11 mouse cellular contexts compared by ENCODE assay signal in genomic region chr3:144319468-144320205, GRCm38 (mm10).
DNase-seq lines count a peak whose midpoint lies in the region; ATAC-seq and TF ChIP-seq lines count a peak whose summit lies in the region.
"Had no signal": no experiment of that assay in that cellular context is flagged by ENCODE, and none has a peak within 500 bp of the region (broad histone marks: within the 10 kb centered on the region; RNA-seq: fewer than 3 reads in every experiment).

No protein-coding gene starts in this region.

- no peak overlapping the region for H3K9ac ChIP-seq in limb, embryonic 15.5 days
- H3K9ac ChIP-seq: liver, postnatal 0 days had no signal

- ATAC-seq in Patski, result peak; percentile 53
- no peak for ATAC-seq in limb, embryonic 15.5 days (ENCODE audit: insufficient number of reproducible peaks, low FRiP score, low TSS enrichment, low read depth)
- no peak for ATAC-seq in megakaryocyte progenitor cell, adult 5-6 weeks (replicated peaks; ENCODE audit: poor library complexity)
- ATAC-seq: liver, postnatal 0 days had no signal

- no peak for TF ChIP-seq POLR2A in embryonic fibroblast, embryonic 13.5 days (IDR thresholded peaks at IDR 0.05; ENCODE audit: low read depth, low read length)

- DNase-seq in layer of hippocampus, adult 2 months (ENCODE audit: low spot score in 2 of 2), result peak in 1 of 2 experiments; percentile 7
- no peak for DNase-seq in layer of hippocampus, adult 18-20 months (ENCODE audit: low spot score in 2 of 2)
- peak; percentile 67 for DNase-seq in Patski (ENCODE audit: low read depth, low spot score)
- no peak for DNase-seq in kidney, postnatal 10 days
- no peak for DNase-seq in adrenal gland, adult 8-10 months
- DNase-seq: liver, postnatal 0 days; thymus, postnatal 4 days had no signal

- peak overlapping the region; percentile 93 for H3K27ac ChIP-seq in layer of hippocampus, adult 2 months
- peak overlapping the region; percentile 72 for H3K27ac ChIP-seq in embryonic fibroblast, embryonic 13.5 days (ENCODE audit: insufficient read depth, low read length)
- H3K27ac ChIP-seq in limb, embryonic 15.5 days, result no peak overlapping the region

- CTCF ChIA-PET in Patski (lab: Charles Lee), result interaction anchor here (0.8 to 1.3 kb wide), 2 partner anchors 8 to 975 kb away, joined by 3 read pairs; no protein-coding TSS in a partner anchor

- TF ChIP-seq CTCF in layer of hippocampus, adult 2 months (conservative IDR thresholded peaks at IDR 0.05), result no peak
- no peak for TF ChIP-seq CTCF in Patski (IDR thresholded peaks at IDR 0.05)
- TF ChIP-seq CTCF in embryonic fibroblast, embryonic 13.5 days (IDR thresholded peaks at IDR 0.05; ENCODE audit: borderline replicate concordance, insufficient read depth, low read length), result no peak

- POLR2A ChIA-PET in Patski (lab: Charles Lee), result interaction anchor here (0.6 kb wide), 1 partner anchor 800 kb away, joined by 4 read pairs; no protein-coding TSS in a partner anchor

- no peaks in the 10 kb centered on the region for H3K9me3 ChIP-seq in limb, embryonic 15.5 days

- no peaks in the 10 kb centered on the region for H3K36me3 ChIP-seq in limb, embryonic 15.5 days

- H3K4me3 ChIP-seq in layer of hippocampus, adult 2 months, result peak overlapping the region; percentile 22
- no peak overlapping the region for H3K4me3 ChIP-seq in embryonic fibroblast, embryonic 13.5 days (ENCODE audit: insufficient read depth, low read length)
- H3K4me3 ChIP-seq in limb, embryonic 15.5 days, result no peak overlapping the region

- 0 out of 2 replicates have a peak, but pooled peaks cover 2% of the 10 kb centered on the region for H3K4me1 ChIP-seq in embryonic fibroblast, embryonic 13.5 days (ENCODE audit: control insufficient read depth, insufficient read depth, low read length)
- peaks cover 7% of the 10 kb centered on the region; the same call in 1 of the 2 replicates for H3K4me1 ChIP-seq in limb, embryonic 15.5 days

- peak overlapping the region; percentile 14; the same call in 1 of the 2 replicates for H3K4me2 ChIP-seq in limb, embryonic 15.5 days
- H3K4me2 ChIP-seq: heart, embryonic 11.5 days had no signal

- 37% methylated on average over 11 of the region's 11 CpGs for WGBS in limb, embryonic 15.5 days

- in situ Hi-C loops in Patski (cut with MboI; ENCODE audit: low pct_unique_long_range_greater_than_20kb), result no loop called here

- H3K27me3 ChIP-seq in Patski, result no peaks in the 10 kb centered on the region
- H3K27me3 ChIP-seq in limb, embryonic 15.5 days, result no peaks in the 10 kb centered on the region
